Mouse (Mus musculus) megakaryocyte progenitor cell, adult 5-6 weeks (primary cell): ENCODE measurements around the gene Gmfg. TPM values are rescaled to one million over a fixed set of nuclear protein-coding genes. Genes with fewer than 3 reads are reported as not detected.

Experiments
- ATAC-seq: replicated peaks from 2 replicates; pipeline ENCODE4 v1.8.0; 2016; ENCODE audit warnings: mild to moderate bottlenecking, moderate TSS enrichment, inconsistent platforms; ENCODE audit not compliant: poor library complexity
- total RNA-seq, 2 experiments: library from RNA; stranded (forward) in 1 of 2; stranded (reverse) in 1 of 2; fragments of 157-497, 149-512 nt in 1 of 2; fragments of 200-1000 nt in 1 of 2; gene quantifications; 2 replicates each; pipeline versions ENCODE4 v1.2.3 to v1.2.4; 2015 to 2017

Gene Gmfg
- total RNA-seq, 2 experiments from 2014 or later: 378 to 664 TPM

GRCm38 (mm10) chr7:28436271-28436904, 859 bp upstream of the Gmfg start:
- peak; percentile 83 for ATAC-seq

GRCm38 (mm10) chr7:28437964-28438363, 717 bp downstream of the Gmfg start:
- ATAC-seq: no peak

GRCm38 (mm10) chr7:28438771-28439170, 1.5 kb downstream of the Gmfg start:
- no peak for ATAC-seq

GRCm38 (mm10) chr7:28440739-28441138, 3.5 kb downstream of the Gmfg start:
- peak; percentile 50 for ATAC-seq

- no peak for ATAC-seq
Observed at GRCm38 (mm10) chr7:28441776-28442485, 4.7 kb downstream of the Gmfg start.

- ATAC-seq: peak; percentile 79
Observed at GRCm38 (mm10) chr7:28442688-28443087, 5.4 kb downstream of the Gmfg start.

GRCm38 (mm10) chr7:28444344-28444974, 7.2 kb downstream of the Gmfg start:
- ATAC-seq: 0 out of 2 replicates have a peak, but pooled peaks have one; percentile 8

GRCm38 (mm10) chr7:28446446-28446845, 9.2 kb downstream of the Gmfg start:
- peak; percentile 45 for ATAC-seq

- no peak for ATAC-seq
Observed at GRCm38 (mm10) chr7:28447101-28447830, 10.0 kb downstream of the Gmfg start.

GRCm38 (mm10) chr7:28447865-28448820, 10.9 kb downstream of the Gmfg start:
- ATAC-seq: no peak

- peak; percentile 27; the same call in 1 of the 2 replicates for ATAC-seq
Observed at GRCm38 (mm10) chr7:28451531-28452360, 14.5 kb downstream of the Gmfg start, which contains the start of gene Lrfn1. TSS of gene Lrfn1 (plus strand) at chr7:28451980.

GRCm38 (mm10) chr7:28452361-28453005, 15.2 kb downstream of the Gmfg start:
- no peak for ATAC-seq

- no peak for ATAC-seq
Observed at GRCm38 (mm10) chr7:28460361-28460760, 23.1 kb downstream of the Gmfg start.

- ATAC-seq: peak; percentile 43; the same call in 1 of the 2 replicates
Observed at GRCm38 (mm10) chr7:28462769-28463168, 25.5 kb downstream of the Gmfg start.

GRCm38 (mm10) chr7:28464416-28465212, 27.4 kb downstream of the Gmfg start:
- peak; percentile 87 for ATAC-seq

- no peak for ATAC-seq
Observed at GRCm38 (mm10) chr7:28466721-28467212, 29.5 kb downstream of the Gmfg start.

GRCm38 (mm10) chr7:28467213-28467751, 30.0 kb downstream of the Gmfg start:
- ATAC-seq: peak; percentile 52
